Mouse (Mus musculus) E14TG2a.4 (cell line): ENCODE results near the gene Mdm2.
"Not testable (repeated sequence)": the region's sequence is repeated elsewhere in the genome, so short reads cannot be mapped to it uniquely, and the experiment has no call there.

Experiments
- CTCF ChIP-seq: conservative IDR thresholded peaks from 2 replicates; pipeline ENCODE4 v1.5.1; 2014; ENCODE audit warnings: low read length
- NANOG ChIP-seq: IDR thresholded peaks from 2 replicates; pipeline ENCODE4 v1.6.1; 2014; ENCODE audit warnings: borderline replicate concordance, low read length, mixed read lengths
- POU5F1 ChIP-seq: IDR thresholded peaks from 2 replicates; pipeline ENCODE4 v1.6.1; 2014; ENCODE audit warnings: low read length, borderline replicate concordance

DNA sequence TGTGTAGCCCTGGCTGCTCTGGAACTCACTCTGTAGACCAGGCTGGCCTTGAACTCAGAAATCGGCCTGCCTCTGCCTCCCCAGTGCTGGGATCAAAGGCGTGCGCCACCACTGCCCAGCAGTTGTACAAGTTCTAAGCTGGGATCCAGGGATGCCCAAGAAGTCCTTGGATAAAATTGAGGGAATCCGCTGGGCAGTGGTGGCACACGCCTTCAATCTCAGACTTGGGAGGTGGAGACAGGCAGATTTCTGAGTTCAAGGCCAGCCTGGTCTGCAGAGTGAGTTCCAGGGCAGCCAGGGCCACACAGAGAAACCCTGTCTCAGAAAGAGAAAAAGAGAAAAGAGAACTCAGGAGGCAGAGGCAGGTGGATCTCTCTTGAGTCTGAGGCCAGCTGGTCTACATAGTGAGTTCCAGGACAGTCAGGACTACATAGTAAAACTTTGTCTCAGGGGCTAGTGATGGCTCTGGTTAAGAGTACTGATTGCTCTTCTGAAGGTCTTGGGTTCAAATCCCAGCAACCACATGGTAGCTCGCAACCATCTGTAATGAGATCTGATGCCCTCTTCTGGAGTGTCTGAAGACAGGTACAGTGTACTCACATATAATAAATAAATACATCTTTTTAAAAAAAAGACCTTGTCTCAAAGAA is 6.1 kb downstream of the Mdm2 start:
- not testable (repeated sequence) for TF ChIP-seq CTCF, POU5F1, NANOG
